Mouse (Mus musculus): Measurements from ENCODE around the gene Ivns1abp. TPM values are rescaled to one million over a fixed set of nuclear protein-coding genes. Genes with fewer than 3 reads are reported as not detected.

The Ivns1abp gene
- polyA plus RNA-seq, 1 experiment from 2014 or later = 221 TPM

Other genes with a start within 250 kb of the Ivns1abp start
- 0.18 and 0.48 TPM in 2 replicates for gene Gm47985, start 161.9 kb upstream of the Ivns1abp start, polyA plus RNA-seq (2014; fragmentation: Nextera tagmentation; extraction: Ambion mirVana)
- gene Gm8947, start 152.1 kb upstream of the Ivns1abp start, polyA plus RNA-seq (2014; fragmentation: Nextera tagmentation; extraction: Ambion mirVana) = 0.12 TPM in 1 of 2 replicates, not detected in the other
- gene Gm47995, start 146.0 kb upstream of the Ivns1abp start, polyA plus RNA-seq (2014; fragmentation: Nextera tagmentation; extraction: Ambion mirVana) = 0.25 TPM in 1 of 2 replicates, not detected in the other
- gene 3110040M04Rik, start 140.4 kb upstream of the Ivns1abp start, polyA plus RNA-seq (2014; fragmentation: Nextera tagmentation; extraction: Ambion mirVana) = not detected in 2 replicates
- not detected in 2 replicates for gene Gm47996, start 134.3 kb upstream of the Ivns1abp start, polyA plus RNA-seq (2014; fragmentation: Nextera tagmentation; extraction: Ambion mirVana)
- gene Swt1, start 84.0 kb downstream of the Ivns1abp start, polyA plus RNA-seq (2014; fragmentation: Nextera tagmentation; extraction: Ambion mirVana) = 20.9 and 22.3 TPM in 2 replicates
- gene Trmt1l, start 84.1 kb downstream of the Ivns1abp start, polyA plus RNA-seq (2014; fragmentation: Nextera tagmentation; extraction: Ambion mirVana) = 35.0 and 35.3 TPM in 2 replicates
- gene Rnf2, start 156.5 kb downstream of the Ivns1abp start, polyA plus RNA-seq (2014; fragmentation: Nextera tagmentation; extraction: Ambion mirVana) = 85.1 and 98.4 TPM in 2 replicates
- gene Fam129a, start 226.7 kb downstream of the Ivns1abp start, polyA plus RNA-seq (2014; fragmentation: Nextera tagmentation; extraction: Ambion mirVana) = 12.2 and 16.3 TPM in 2 replicates